Mouse (Mus musculus) heart, embryonic 14.5 days (tissue): ENCODE results near the gene Cdkl1. TPM values are rescaled to one million over a fixed set of nuclear protein-coding genes. Genes with fewer than 3 reads are reported as not detected.

Experiments
- ATAC-seq: fragments of 200-750 bp; cut with Nextera tagmentation; 2 replicates; pipeline ENCODE4 v1.8.0; 2017; ENCODE audit warnings: low read depth, moderate TSS enrichment; ENCODE audit not compliant: insufficient number of reproducible peaks, insufficient read depth, low FRiP score
- H3K27ac ChIP-seq, 2 experiments: fragments of 200-500 bp in 1 of 2; fragments of 300-500 bp in 1 of 2; sonication (generic) in 1 of 2; replicated peaks in 1 of 2; 2 replicates each; pipeline ENCODE4 v1.5.1; 2012 to 2014; ENCODE audit warnings: low read depth in 2 of 2, low read length in 2 of 2, control low read depth in 1 of 2, mild to moderate bottlenecking in 1 of 2, mixed read lengths in 1 of 2; ENCODE audit not compliant: control insufficient read depth in 1 of 2, insufficient read depth in 1 of 2
- H3K27me3 ChIP-seq: fragments of 300-500 bp; sonication (generic); 2 replicates; pipeline ENCODE4 v1.6.1; 2014; ENCODE audit warnings: mild to moderate bottlenecking, low read length, control low read depth; ENCODE audit not compliant: control insufficient read depth, insufficient read depth
- H3K36me3 ChIP-seq: fragments of 300-500 bp; sonication (generic); 2 replicates; pipeline ENCODE4 v1.6.1; 2014; ENCODE audit warnings: mild to moderate bottlenecking, control low read depth, low read length, mixed read lengths; ENCODE audit not compliant: control insufficient read depth, insufficient read depth
- H3K4me1 ChIP-seq, 2 experiments: fragments of 200-500 bp in 1 of 2; fragments of 300-500 bp in 1 of 2; sonication (generic) in 1 of 2; 2 replicates each; pipeline ENCODE4 v1.6.1; 2012 to 2014; ENCODE audit warnings: low read length in 2 of 2, control low read depth in 1 of 2, mixed read lengths in 1 of 2; ENCODE audit not compliant: control insufficient read depth in 2 of 2, insufficient read depth in 2 of 2
- H3K4me2 ChIP-seq: fragments of 300-500 bp; sonication (generic); 2 replicates; pipeline ENCODE4 v1.6.1; 2014; ENCODE audit warnings: mild to moderate bottlenecking, low read length
- H3K4me3 ChIP-seq, 2 experiments: fragments of 200-500 bp in 1 of 2; fragments of 300-500 bp in 1 of 2; sonication (generic) in 1 of 2; 2 replicates each; pipeline ENCODE4 v1.5.1; 2012 to 2014; ENCODE audit warnings: low read length in 2 of 2, mild to moderate bottlenecking in 2 of 2, control low read depth in 1 of 2, low read depth in 1 of 2, moderate library complexity in 1 of 2; ENCODE audit not compliant: control insufficient read depth in 1 of 2, insufficient read depth in 1 of 2
- H3K9ac ChIP-seq: fragments of 300-500 bp; sonication (generic); 2 replicates; pipeline ENCODE4 v1.6.1; 2014; ENCODE audit warnings: mild to moderate bottlenecking, low read length
- H3K9me3 ChIP-seq: fragments of 300-500 bp; sonication (generic); 2 replicates; pipeline ENCODE4 v1.6.1; 2016; ENCODE audit warnings: low read length, control low read depth; ENCODE audit not compliant: control insufficient read depth
- WGBS: fragments of 180-500 bp; shearing (Covaris S2); extraction: QIAGEN DNeasy Blood & Tissue Kit; methylation state at CpG from one replicate; pipeline ENCODE4 v1.1.7; 2014; 5-methylcytosine and 5-hydroxymethylcytosine counted together
- polyA plus RNA-seq: library from polyadenylated mRNA; unstranded; fragments of >200 nt; fragmentation: Nextera tagmentation; extraction: Ambion mirVana; gene quantifications from 2 replicates; pipeline ENCODE4 v1.2.1, GENCODE M21; 2014

The Cdkl1 gene
- polyA plus RNA-seq, 1 experiment from 2014 or later: 6.7 TPM

DNA sequence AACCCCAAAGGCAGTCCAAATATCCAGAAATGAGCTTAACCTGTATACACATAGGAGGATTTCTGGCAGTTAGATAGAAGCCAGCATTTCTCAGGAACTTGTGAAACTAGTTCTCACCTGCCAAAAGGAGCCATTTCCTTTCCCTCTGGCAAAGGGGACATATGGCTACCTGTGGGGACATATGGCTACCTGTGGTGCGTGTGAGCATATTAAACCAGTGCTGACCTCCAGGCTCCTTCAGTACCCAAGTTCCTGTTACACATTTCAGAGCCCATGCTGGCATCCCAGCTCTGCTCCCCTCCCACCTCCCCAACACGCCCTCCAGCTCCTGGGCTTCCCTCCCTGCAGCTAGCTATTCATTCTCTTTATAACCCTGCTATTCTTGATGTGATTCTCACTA lies 22.5 kb upstream of the Cdkl1 start:
- no peak overlapping the region for H3K9ac ChIP-seq
- H3K27me3 ChIP-seq: no peaks in the 10 kb centered on the region
- H3K4me3 ChIP-seq: no peak overlapping the region
- 61% methylated on average over 2 of the region's 2 CpGs for WGBS
- ATAC-seq: no peak
- peaks cover 88% of the 10 kb centered on the region for H3K36me3 ChIP-seq
- peak overlapping the region; percentile 10 to 20; a peak in 1 of 4 replicates for H3K27ac ChIP-seq
- no peaks in the 10 kb centered on the region for H3K9me3 ChIP-seq
- no peak overlapping the region for H3K4me2 ChIP-seq
- peaks cover 8 to 19% of the 10 kb centered on the region in 2 experiments for H3K4me1 ChIP-seq

DNA sequence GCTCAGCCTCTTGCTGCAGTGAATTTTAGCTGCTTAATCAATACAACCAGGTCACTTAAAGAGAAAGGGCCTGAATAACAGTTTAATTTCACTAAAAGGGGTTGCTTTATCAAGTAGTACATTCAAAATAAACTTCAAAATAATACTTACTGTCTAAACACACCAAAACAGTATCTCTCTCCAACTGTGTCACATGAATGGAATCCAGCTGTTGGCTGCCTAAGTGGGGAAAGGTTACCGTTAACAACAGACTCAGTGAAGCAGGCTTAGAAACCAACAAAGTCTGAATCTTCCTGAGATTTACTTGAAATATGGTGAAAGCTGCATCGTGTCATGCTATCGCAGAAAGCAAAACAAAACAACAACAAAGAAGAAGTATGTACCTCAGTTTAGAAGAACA lies 21.9 kb upstream of the Cdkl1 start:
- Histone ChIP-seq H3K4me1 (peaks cover 10 to 24% of the 10 kb centered on the region in 2 experiments), H3K9ac (no peak overlapping the region), H3K36me3 (peaks cover 85% of the 10 kb centered on the region), H3K4me2 (no peak overlapping the region), H3K4me3 (no peak overlapping the region), H3K9me3 (no peaks in the 10 kb centered on the region), H3K27me3 (no peaks in the 10 kb centered on the region), H3K27ac (no peak overlapping the region)
- no peak for ATAC-seq
- WGBS: 74% methylated on average over 3 of the region's 3 CpGs

DNA sequence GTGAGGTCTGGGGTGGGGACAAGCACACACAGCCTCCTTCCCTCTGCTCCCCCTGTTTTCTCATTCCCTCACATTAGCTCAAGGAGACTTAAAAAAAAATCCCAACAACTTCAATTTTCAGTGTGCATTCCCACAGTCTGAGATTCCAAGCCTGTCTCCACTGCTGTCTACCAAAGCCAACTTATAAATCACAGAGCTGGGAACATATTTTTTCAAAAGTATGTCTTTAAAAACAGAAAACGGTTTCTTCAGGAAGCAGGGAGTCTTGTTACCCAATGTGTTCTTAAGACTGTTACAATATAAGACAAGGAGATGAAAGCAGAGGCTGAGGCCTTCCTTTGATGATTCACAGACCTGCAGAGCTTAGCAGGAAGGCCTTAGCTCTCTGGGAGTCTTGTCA lies 20.9 kb upstream of the Cdkl1 start:
- Histone ChIP-seq H3K4me2 (no peak overlapping the region), H3K9me3 (no peaks in the 10 kb centered on the region), H3K9ac (no peak overlapping the region), H3K4me1 (peaks cover 11 to 25% of the 10 kb centered on the region in 2 experiments), H3K4me3 (no peak overlapping the region), H3K27ac (no peak overlapping the region; a peak in 1 of 4 replicates), H3K27me3 (no peaks in the 10 kb centered on the region), H3K36me3 (peaks cover 85% of the 10 kb centered on the region)
- no peak for ATAC-seq
- WGBS: 56% methylated on average over 1 of the region's 1 CpGs

DNA sequence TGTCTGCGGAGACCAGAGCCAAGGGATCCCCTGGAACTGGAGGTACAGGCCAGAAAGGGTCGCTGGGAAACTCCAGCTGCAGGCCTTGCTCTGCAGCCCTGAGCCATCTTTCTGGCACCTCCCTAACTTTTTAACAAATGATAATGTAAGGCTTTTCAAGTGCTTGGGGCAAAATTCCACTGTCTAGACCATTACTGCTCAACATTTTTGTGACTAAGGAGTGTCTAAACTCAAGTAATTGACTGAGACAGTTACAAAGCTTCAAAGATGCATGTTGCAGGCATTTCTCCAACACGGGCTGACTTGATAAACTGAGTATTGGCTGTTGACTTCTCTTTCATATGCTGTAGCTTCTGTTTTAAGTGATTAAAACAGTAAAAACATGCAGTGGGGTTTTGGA lies 18.4 kb upstream of the Cdkl1 start:
- Histone ChIP-seq H3K4me2 (no peak overlapping the region), H3K27ac (no peak overlapping the region), H3K27me3 (no peaks in the 10 kb centered on the region), H3K9me3 (no peaks in the 10 kb centered on the region), H3K9ac (no peak overlapping the region), H3K4me3 (no peak overlapping the region), H3K4me1 (peaks cover 9 to 18% of the 10 kb centered on the region in 2 experiments), H3K36me3 (peaks cover 85% of the 10 kb centered on the region)
- 66% methylated on average over 3 of the region's 3 CpGs for WGBS
- ATAC-seq: no peak

DNA sequence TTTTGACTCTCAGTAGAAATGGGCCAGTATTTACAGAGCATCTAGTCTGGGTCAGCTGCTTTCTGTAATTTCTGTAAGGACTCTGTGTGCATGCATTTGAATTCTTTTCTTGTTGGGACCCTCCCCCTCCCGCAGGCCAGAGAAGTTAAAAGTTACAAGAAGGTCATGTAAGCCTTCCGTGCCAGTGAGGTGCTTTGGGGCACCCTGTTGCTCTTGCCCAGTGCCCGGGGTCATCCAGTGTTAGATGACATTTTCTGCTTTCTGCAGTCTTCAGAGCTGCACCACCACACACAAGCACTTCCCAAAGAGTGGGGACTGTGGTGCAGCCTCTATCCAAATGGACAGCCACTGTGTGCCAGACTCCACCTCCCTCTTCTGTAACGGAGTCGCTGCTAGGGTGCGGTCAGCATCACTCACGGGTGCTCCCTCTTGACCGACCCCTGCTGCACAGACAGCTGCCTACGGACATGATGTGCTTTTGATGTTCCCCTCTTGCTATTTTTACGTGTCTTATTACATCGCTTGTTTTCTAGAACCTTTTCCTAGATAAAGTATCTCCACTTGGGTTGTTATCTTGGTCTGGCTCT lies 16.4 kb upstream of the Cdkl1 start:
- ATAC-seq: peak; percentile 64; the same call in 1 of the 2 replicates
- peaks cover 88% of the 10 kb centered on the region for H3K36me3 ChIP-seq

DNA sequence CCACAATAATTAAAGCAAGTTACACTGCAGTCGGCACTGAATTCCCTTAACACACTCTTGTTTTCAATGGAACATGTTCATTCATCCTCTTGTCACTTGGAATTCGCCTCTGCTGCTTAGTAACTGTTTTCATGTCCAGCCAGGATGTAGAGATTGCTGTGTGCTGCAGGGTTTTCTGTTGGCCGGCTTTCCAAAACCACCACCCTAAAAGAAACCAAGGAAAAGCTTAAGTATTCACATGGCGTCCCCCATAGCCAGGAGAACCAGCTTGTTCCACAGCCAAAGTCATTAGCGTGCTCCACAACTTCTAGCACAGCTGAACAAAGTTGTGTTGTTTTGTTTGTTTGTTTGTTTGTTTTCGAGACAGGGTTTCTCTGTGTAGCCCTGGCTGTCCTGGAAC lies 14.1 kb upstream of the Cdkl1 start:
- Histone ChIP-seq H3K9me3 (no peaks in the 10 kb centered on the region), H3K4me3 (no peak overlapping the region), H3K4me1 (peaks cover 6 to 15% of the 10 kb centered on the region in 2 experiments), H3K27me3 (no peaks in the 10 kb centered on the region), H3K9ac (no peak overlapping the region), H3K4me2 (no peak overlapping the region), H3K36me3 (peaks cover 79% of the 10 kb centered on the region), H3K27ac (no peak overlapping the region)
- ATAC-seq: no peak
- 93% methylated on average over 6 of the region's 6 CpGs for WGBS

More for the DNA sequence above, 16.4 kb upstream of the Cdkl1 start:
- peak overlapping the region; percentile 42 to 66; a peak in 3 of 4 replicates for H3K27ac ChIP-seq
- H3K9me3 ChIP-seq: no peaks in the 10 kb centered on the region
- peak overlapping the region; percentile 21; the same call in 1 of the 2 replicates for H3K4me2 ChIP-seq
- H3K9ac ChIP-seq: no peak overlapping the region
- H3K4me3 ChIP-seq: no peak overlapping the region
- peaks cover 6 to 15% of the 10 kb centered on the region in 2 experiments for H3K4me1 ChIP-seq
- H3K27me3 ChIP-seq: no peaks in the 10 kb centered on the region
- WGBS: 31% methylated on average over 11 of the region's 11 CpGs

DNA sequence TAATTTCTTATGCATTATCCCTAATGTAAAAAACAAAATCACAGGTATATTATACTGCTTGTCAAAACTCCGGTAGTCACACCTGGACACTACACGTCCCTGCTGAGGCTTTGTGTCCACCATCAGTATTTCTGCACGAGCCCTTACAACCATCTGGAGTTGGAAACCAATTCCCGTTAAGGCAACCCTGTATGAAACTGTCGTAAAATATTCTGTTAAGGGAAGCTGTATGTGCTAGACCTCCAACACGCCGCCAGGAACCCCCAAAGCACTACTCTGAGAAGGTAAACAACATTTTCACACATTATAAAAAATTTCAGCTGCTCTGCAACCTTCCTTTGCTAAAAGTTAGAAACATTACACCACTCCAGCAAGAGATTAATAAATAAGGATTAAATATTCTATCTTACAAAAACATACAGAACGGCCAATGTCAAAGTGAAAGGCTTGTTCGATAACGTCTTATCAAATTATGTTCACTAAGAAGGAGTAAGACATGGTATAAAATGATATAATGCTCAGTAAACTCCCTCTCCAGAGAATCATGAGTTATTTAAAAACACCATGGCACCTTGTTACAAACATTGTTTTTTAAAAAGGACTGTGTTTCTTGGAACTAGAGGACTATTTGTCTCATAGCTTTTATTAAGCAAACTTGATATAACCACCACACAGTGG lies 13.5 kb upstream of the Cdkl1 start:
- 90% methylated on average over 10 of the region's 10 CpGs for WGBS
- peaks cover 74% of the 10 kb centered on the region for H3K36me3 ChIP-seq
- H3K4me1 ChIP-seq: peaks cover 6 to 15% of the 10 kb centered on the region in 2 experiments
- no peak for ATAC-seq
- no peak overlapping the region for H3K4me2 ChIP-seq
- H3K27ac ChIP-seq: no peak overlapping the region
- no peaks in the 10 kb centered on the region for H3K9me3 ChIP-seq
- H3K27me3 ChIP-seq: no peaks in the 10 kb centered on the region
- no peak overlapping the region for H3K9ac ChIP-seq
- no peak overlapping the region for H3K4me3 ChIP-seq
